Mouse (Mus musculus) adrenal gland, adult 18-20 months (tissue): ENCODE measurements around the gene Cdc34b. TPM values are rescaled to one million over a fixed set of nuclear protein-coding genes. Genes with fewer than 3 reads are reported as not detected.
"Not testable (repeated sequence)": the region's sequence is repeated elsewhere in the genome, so short reads cannot be mapped to it uniquely, and the experiment has no call there.

Experiments used
- DNase-seq, 2 experiments: peaks; one replicate each; pipeline ENCODE4 v3.0.0; 2021 to 2022; ENCODE audit warnings: low spot score in 2 of 2
- long read RNA-seq, 2 experiments: library from polyadenylated mRNA; stranded (forward); transcript quantifications; one replicate each; pipeline ENCODE4 v2.0.0; 2021
- total RNA-seq, 2 experiments: library from RNA; stranded (reverse); gene quantifications; 1 replicate in 1 of 2; 2 replicates in 1 of 2; pipeline ENCODE4 v1.2.3; 2021

Cdc34b gene
- total RNA-seq: under 1 TPM; 0.33 to 0.42 TPM
- long read RNA-seq, experiment 1: 0 reads
- long read RNA-seq, experiment 2: 0 reads

DNA sequence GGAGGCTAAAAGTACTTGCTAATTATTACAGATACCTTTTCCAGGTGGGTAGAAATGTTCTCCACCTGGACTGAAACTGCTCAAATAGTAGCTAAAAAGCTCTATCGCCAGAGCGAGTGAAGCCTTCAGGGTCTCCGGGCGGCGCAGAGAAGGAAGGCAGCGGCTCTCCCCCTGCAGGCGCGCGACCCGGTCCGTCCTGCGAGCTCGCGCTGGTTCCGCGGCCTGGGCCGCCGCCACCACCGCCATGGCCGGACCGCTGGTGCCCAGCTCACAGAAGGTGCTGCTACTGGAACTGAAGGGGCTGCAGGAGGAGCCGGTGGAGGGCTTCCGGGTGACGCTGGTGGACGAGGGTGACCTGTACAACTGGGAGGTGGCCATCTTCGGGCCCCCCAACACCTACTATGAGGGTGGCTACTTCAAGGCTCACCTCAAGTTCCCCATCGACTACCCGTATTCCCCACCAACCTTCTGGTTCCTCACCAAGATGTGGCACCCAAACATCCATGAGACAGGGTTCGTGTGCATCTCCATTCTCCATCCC lies at the start of gene Cdc34b:
Gene Cdc34b (plus strand): TSS at position 51 of the 541 bp plus-strand sequence.
- no peak for DNase-seq

GRCm38 (mm10) chr11:94692502-94692901 lies 49.1 kb upstream of the Cdc34b start:
- not testable (repeated sequence) for DNase-seq

- no peak for DNase-seq
Measured at GRCm38 (mm10) chr11:94695508-94695907, 46.1 kb upstream of the Cdc34b start.

DNA sequence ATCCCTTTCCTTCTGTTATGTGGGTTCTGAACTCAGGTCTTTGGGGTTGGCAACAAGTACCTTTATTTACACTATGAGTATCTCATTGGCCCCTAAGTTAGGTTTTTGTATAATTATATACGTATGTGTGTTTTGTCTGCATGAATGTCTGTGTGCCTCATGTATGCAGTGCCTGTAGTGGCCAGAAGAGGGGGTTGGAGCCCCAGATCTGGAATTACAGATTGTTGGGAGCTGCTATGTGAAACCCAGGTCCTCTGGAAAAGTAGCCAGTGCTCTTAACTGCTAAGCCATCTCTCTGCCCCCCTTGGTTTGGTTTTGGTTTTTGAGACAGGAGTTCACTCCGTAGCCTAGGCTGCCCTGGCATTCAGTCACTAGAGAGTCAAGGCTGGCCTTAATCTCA lies 44.4 kb upstream of the Cdc34b start:
- DNase-seq: no peak

DNA sequence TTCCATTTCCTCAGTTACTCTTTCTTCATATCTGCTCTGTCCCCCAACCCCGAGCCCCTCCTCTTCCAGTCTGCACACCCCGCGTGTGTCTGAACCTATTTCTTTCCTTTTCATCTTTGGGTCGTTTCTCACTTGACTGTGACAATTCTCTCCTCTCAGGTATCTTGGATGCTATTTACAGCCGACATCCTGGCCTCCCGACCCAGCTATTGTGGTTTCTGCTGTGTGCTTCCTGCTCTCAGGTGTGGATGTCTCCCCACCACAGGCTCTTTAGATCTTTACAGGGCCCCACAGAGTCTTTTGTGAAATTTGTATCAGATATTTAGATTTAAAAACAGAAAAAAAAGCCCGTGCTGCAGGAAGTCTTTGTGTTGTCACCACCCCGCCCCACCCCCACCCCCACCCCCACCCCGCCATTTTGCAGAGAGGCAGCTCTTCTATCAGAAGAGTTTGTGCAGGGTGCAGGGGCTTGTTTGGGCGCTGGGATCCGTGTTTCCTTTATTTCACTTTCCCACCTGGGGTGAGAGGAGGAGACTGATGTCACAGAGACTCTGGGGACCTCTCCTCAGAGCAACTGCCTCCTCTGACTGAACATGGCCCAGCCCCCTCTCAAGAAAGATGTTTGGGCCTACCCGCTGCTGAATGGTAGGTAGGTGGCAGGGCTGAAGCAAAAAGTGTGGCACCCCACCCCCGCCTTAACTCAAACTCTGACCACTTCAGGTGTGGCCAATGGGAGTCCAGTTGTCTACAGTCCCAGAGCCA lies 43.7 kb upstream of the Cdc34b start:
- no peak for DNase-seq

- no peak for DNase-seq
Measured at GRCm38 (mm10) chr11:94699399-94699798, 42.2 kb upstream of the Cdc34b start.

DNA sequence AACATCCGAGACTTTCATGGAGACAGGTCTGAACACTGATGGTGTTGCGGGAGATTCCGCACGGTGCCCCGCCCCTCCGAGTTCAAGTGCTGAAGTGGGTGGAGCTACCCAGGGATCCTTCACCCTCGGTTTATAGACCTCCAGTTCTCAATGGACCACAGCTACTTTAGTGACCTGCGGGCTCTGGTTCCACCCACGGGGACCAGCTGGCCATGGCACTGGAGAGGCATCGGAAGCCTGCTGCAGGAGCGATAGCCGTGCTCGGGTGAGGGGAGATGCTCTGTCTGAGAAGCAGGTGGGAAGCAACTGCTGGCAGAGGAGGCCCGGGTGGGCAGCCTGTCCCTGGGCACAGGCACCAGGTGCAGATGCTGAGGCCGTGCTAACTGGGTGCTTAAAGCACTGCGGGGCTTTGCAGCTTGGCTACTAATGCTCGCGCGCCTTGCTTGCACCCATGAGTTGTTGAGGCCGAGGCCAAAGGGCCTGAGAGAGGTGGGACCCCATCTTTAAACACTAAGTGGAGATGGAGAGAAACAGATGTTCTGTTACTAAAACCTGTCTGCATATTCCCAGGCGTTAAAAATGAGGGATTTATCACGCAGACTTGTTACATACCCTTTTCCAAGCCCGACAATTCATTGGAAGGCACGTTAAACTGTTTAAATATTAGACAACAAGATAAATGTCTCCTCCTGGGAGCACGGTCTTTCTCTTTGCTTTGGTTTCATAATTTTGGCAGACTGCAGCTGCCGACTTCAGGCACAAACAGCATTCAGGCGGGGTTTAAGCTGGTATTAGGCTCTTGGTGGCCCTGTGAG lies 40.0 kb upstream of the Cdc34b start:
- no peak for DNase-seq

DNA sequence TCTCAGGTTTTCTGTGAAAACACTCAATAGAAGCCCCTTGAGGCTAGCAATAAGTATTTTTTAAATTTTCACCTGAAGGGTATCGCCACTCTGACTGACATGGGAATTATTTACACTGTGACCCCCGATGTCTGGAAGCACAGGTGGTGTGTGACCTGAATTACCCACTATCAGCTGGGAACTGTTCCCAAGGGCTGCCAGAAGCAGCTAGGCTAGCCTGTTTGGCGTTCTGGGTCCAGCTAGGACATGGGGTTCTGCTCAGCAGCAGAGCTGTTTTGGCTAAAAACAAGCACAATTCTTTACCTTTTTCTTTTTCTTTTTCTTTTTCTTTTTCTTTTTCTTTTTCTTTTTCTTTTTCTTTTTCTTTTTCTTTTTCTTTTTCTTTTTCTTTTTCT lies 39.4 kb upstream of the Cdc34b start:
- DNase-seq: no peak

- no peak for DNase-seq
Measured at GRCm38 (mm10) chr11:94704020-94704419, 37.6 kb upstream of the Cdc34b start.

DNA sequence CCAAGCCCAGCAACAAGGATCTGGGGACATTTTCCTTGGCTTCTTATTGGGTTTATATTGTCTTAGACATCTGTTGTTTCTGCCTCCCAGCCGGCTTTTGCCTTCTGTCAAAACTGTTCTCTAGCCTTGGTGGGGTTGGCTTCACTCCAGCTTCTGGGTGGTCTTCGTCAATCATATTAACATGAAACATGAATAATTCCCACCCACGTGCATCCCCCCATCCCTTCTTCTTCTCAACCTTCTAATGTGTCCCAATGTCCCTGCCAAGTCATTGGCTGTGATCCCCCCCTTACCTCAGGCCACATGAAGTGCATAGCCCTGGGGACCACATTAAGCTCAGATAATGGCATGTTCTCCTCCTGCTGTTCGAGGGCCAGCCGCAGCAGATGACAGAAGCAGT lies 37.1 kb upstream of the Cdc34b start, which contains the start of gene Gm11541:
Gene Gm11541 (minus strand): TSS at position 28 of the 400 bp plus-strand sequence.
- no peak for DNase-seq

GRCm38 (mm10) chr11:94713246-94713860 lies 28.2 kb upstream of the Cdc34b start:
- DNase-seq: no peak

DNA sequence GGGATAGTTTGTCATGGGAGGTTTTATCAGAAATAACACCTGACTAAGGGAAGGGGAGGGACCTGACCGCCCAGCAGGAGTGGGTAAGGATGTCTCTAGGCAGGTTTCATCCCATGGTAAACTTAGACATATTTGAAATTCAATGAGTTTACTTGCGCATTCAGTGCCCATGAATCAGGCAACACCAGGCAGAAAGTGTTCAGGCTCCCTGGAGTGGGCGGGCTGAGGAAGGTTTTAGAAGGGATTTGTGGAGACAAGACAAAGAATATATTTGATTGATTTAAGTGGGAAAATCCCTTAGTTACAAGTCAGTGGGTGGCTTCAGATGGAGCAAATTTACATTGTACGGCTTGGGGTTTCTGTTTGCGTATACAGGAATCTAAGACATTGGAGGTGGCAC lies 26.0 kb upstream of the Cdc34b start:
- DNase-seq: no peak

DNA sequence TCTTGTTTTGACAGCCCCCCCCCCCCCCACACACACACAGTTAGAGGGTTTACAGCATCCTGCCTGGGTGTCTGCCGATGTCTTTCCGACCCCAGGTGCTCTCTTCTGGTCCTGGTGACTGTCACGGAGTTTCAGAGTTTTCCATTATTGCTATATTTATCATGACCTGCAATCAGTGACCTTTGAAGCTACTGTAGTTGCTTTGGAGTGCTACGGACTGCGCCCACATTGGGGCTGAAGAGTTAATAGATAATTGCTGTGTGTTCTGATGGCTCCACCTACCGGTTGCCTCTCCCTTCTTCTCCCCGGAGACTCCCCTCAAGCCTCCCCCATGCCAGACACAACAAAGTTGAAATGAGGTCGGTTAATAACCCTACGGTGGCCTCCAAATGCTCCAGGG lies 24.8 kb upstream of the Cdc34b start:
- DNase-seq: peak; percentile 16 to 26

DNA sequence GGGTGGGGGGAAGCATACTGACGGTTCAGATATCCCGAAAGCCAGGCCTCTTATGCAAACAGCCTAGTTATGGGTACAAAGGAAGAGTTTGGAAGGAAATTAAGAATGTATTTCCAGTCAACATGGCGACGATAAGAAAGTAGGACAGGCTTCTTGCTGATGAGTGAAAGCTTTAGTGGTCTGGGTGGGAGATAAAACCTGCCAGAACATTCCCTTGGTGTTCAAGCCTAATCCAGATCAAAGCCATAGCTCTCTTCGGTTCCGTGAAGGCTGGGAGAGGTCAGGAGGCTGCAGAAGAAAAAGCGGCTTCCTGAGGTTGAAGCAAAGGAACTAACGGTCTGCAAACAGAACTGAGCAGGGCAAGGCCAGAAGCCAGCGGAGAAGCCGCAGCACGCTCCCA lies 24.3 kb upstream of the Cdc34b start:
- DNase-seq: no peak

DNA sequence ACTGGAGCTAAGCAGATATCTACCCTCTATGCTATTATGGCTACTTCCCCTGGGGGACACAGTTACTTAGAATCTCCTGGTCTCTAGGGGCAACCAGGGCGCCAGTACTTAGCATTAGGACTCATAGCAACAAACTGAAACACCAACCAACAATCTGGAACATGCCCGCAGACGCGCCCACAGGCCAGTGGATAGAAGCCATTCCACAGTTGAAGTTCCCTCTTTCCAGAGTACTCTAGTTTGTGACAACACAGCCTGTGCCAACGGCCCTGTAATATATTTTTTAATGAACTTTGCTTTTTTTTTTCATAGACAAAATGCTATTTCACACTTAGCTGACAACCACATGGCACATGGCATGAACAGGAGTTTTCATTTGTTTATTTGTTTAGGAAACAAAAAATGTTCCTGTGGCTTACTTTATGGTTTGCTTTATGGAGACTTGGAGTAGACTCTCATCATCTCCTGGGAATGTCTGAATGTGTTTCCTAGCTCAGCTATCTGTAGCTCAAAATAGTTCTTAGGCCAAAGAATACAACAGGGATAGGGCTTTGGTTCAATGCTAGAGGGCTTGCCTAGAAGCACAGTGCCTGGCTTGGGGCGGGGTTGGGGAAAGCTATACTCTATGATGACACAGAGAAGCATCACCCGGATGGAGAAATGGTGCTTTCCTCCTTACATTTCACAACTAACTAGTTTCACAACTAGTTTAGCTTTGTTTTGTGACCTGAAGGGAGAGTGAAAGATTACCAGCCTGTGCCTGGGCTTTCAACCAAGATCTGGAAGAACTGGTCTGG lies 23.3 kb upstream of the Cdc34b start:
- no peak for DNase-seq

GRCm38 (mm10) chr11:94719216-94719615 lies 22.4 kb upstream of the Cdc34b start:
- no peak for DNase-seq

DNA sequence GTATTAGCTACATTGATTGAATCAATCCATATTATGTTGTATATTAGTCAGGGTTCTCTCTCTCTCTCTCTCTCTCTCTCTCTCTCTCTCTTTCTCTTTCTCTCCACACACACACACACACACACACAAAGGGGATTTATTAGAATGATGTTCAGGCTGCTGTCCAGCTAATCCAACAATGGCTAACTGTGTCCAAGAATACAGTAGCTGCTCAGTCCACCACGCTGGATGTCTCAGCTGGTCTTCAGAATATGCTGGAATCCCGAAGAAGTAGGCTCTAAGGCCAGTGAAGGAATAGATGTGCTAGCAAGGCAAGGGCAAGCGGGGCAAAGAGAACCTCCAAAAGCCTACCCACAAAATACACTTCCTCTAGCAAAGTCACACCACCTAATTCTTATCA lies 14.3 kb upstream of the Cdc34b start:
- no peak for DNase-seq

GRCm38 (mm10) chr11:94728545-94728944 lies 13.0 kb upstream of the Cdc34b start:
- DNase-seq: no peak

DNA sequence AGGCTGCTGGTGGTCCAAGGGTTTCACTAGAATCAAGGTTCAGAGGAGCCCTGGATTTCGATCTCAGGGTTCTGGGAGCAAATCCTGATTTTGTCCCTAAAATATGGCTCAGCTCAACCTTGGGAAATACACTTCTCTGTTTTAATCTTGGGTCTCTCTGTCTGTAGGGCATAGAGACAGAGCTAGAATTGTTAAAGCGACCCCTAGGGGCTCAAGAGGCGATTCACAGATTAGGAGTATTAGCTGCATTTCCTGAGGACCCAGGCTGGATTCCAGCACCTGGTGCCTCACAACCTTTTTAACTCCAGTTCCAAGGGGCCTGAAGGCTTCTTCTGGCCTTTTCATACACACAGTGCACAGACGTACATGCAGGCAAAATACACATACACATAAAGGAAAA lies 12.0 kb upstream of the Cdc34b start:
- DNase-seq: no peak

- DNase-seq: peak; percentile 72 to 75
Measured at GRCm38 (mm10) chr11:94730261-94730660, 11.3 kb upstream of the Cdc34b start.

DNA sequence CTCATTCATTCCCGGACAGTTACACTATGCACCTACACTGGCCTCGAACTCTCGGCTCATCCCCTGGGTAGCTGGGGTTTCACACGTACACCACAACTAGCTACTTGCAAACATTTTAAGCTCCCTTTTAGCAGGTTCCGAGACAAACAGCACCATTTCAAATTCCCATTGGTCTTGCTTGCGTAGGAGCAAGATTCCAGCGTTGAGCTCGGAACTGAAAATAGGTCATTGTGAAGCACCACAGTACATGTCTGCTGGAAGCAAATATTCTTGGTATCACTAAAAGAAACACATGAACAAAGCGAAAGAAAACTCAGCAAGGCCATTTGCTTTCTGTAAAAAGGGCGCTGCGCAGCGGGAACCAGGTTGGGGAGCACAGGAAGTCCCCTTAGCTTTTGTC lies 10.4 kb upstream of the Cdc34b start:
- DNase-seq: no peak
